Mouse (Mus musculus): ENCODE measurements around the gene Tnp2.

DNA sequence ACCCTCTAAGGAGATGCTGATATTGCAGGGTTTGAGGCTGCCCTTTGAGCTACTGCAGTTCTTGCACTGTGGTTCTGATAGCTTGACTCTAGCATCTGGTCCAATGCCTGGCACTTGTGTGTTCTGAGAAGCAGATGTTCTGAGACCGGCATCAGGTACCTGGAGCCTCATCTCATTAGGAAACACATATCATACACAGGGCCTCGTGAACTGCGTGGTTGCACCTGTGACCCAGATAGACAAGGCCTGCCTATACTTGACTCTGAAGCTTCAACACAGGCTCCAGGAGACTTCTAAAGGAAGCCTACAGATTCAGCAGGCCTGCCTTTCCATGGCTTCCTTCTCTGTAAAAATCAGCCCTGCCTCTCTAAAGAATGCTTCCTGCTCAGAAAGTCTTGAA lies 47.9 kb upstream of the Tnp2 start:
- TF ChIP-seq EP300 (IDR thresholded peaks at IDR 0.05; ENCODE audit: low read depth) (no peak), CTCF (IDR thresholded peaks at IDR 0.05; ENCODE audit: low read depth) (no peak)
